25 mouse cellular contexts compared by ENCODE assay signal in the genomic region with DNA sequence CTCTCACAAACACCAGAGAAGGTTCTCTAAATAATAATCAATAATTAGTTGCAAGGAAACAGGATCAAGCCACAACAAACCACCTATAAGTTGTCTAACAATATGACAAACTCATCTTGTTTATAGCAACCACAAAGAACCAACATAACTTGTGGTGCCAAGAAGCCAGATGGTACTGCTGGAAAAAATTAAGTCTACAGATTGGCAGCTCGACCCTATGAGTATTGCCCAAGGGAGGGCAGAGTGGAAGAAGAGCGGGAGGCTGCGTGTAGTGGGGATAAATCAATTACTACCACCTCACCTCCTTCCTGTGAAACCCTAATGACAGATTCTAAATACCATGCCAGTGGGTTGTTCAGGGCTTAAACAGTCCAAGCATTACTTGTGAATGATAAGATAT. TPM values are rescaled to one million over a fixed set of nuclear protein-coding genes. Genes with fewer than 3 reads are reported as not detected.
A peak's percentile ranks its signal among the peaks of the same experiment; 100 is the strongest.
DNase-seq lines count a peak whose midpoint lies in the region; ATAC-seq lines count a peak whose summit lies in the region.
"Had no signal": no experiment of that assay in that cellular context is flagged by ENCODE, and none has a peak within 500 bp of the region (broad histone marks: within the 10 kb centered on the region; RNA-seq: fewer than 3 reads in every experiment).

No protein-coding gene starts in this region.

- peak; percentile 62 for DNase-seq in forebrain, embryonic 14.5 days (ENCODE audit: low spot score)
- DNase-seq in forebrain, embryonic 10.5 days (ENCODE audit: extremely low spot score, low spot score): no peak
- peak; percentile 69 for DNase-seq in left cerebral cortex, postnatal 4 days
- DNase-seq in left cerebral cortex, postnatal 36 days (ENCODE audit: low spot score in 2 of 2): no peak
- DNase-seq in retina, postnatal 1 day: peak; percentile 11
- DNase-seq in retina, embryonic 14.5 days (ENCODE audit: low spot score): no peak
- DNase-seq: adrenal gland, adult 8-10 months; cerebellum, adult 11 months; cerebellum, adult 9-11 months; gastrocnemius, postnatal 14 days; heart, postnatal 36 days; kidney, adult 18-20 months; kidney, postnatal 25 days; lung, postnatal 14 days; midbrain, embryonic 14.5 days; right cerebral cortex, postnatal 14 days; thymus, postnatal 4 days had no signal

- 47% methylated on average over 3 of the region's 3 CpGs for WGBS in forebrain, embryonic 14.5 days
- 77% methylated on average over 3 of the region's 3 CpGs for WGBS in forebrain, embryonic 10.5 days
- WGBS in heart, embryonic 12.5 days: 78% methylated on average over 3 of the region's 3 CpGs

- H3K9me3 ChIP-seq in forebrain, embryonic 14.5 days (replicated peaks; ENCODE audit: control insufficient read depth, low read length): no peaks in the 10 kb centered on the region
- H3K9me3 ChIP-seq in forebrain, embryonic 10.5 days: no peaks in the 10 kb centered on the region
- H3K9me3 ChIP-seq in heart, embryonic 12.5 days (replicated peaks): no peaks in the 10 kb centered on the region
- H3K9me3 ChIP-seq: heart, embryonic 10.5 days; hindbrain, embryonic 13.5 days; kidney, embryonic 15.5 days; limb, embryonic 13.5 days; neural tube, embryonic 13.5 days had no signal

- H3K4me2 ChIP-seq in forebrain, embryonic 14.5 days (ENCODE audit: low read length): no peak overlapping the region
- no peak overlapping the region for H3K4me2 ChIP-seq in heart, embryonic 12.5 days
- H3K4me2 ChIP-seq: hindbrain, embryonic 13.5 days; kidney, embryonic 15.5 days; limb, embryonic 13.5 days; liver, embryonic 11.5 days; neural tube, embryonic 13.5 days had no signal

- H3K4me1 ChIP-seq in forebrain, embryonic 14.5 days (ENCODE audit: control insufficient read depth, insufficient read depth, low read length): no peaks in the 10 kb centered on the region
- peaks cover 5% of the 10 kb centered on the region for H3K4me1 ChIP-seq in forebrain, embryonic 10.5 days
- H3K4me1 ChIP-seq in heart, embryonic 12.5 days (replicated peaks): no peaks in the 10 kb centered on the region
- H3K4me1 ChIP-seq: heart, embryonic 10.5 days; limb, embryonic 13.5 days had no signal

- H3K4me3 ChIP-seq in forebrain, embryonic 14.5 days (ENCODE audit: low read depth, low read length): no peak overlapping the region
- no peak overlapping the region for H3K4me3 ChIP-seq in forebrain, embryonic 10.5 days
- H3K4me3 ChIP-seq in heart, embryonic 12.5 days: no peak overlapping the region
- H3K4me3 ChIP-seq: heart, embryonic 10.5 days; hindbrain, embryonic 13.5 days; kidney, embryonic 15.5 days; limb, embryonic 13.5 days; neural tube, embryonic 13.5 days had no signal

- H3K27ac ChIP-seq in forebrain, embryonic 14.5 days (ENCODE audit: low read depth, low read length): no peak overlapping the region
- H3K27ac ChIP-seq in forebrain, embryonic 10.5 days: no peak overlapping the region
- H3K27ac ChIP-seq in heart, embryonic 12.5 days (ENCODE audit: poor library complexity, severe bottlenecking): no peak overlapping the region
- H3K27ac ChIP-seq: heart, embryonic 10.5 days; hindbrain, embryonic 13.5 days; kidney, embryonic 15.5 days; limb, embryonic 13.5 days; neural tube, embryonic 13.5 days had no signal

- intact Hi-C loops in left cerebral cortex, postnatal 4 days (cut with DNase I): no loop called here
- intact Hi-C loops in left cerebral cortex, postnatal 36 days (cut with DNase I): no loop called here

- no peaks in the 10 kb centered on the region for H3K27me3 ChIP-seq in forebrain, embryonic 14.5 days (replicated peaks; ENCODE audit: control insufficient read depth, insufficient read depth, low read length)
- H3K27me3 ChIP-seq in forebrain, embryonic 10.5 days (ENCODE audit: poor library complexity, severe bottlenecking): no peaks in the 10 kb centered on the region
- H3K27me3 ChIP-seq in heart, embryonic 12.5 days (replicated peaks): no peaks in the 10 kb centered on the region
- H3K27me3 ChIP-seq: hindbrain, embryonic 13.5 days; kidney, embryonic 15.5 days; limb, embryonic 13.5 days; neural tube, embryonic 13.5 days had no signal

- ATAC-seq in forebrain, embryonic 14.5 days: no peak
- no peak for ATAC-seq in heart, embryonic 12.5 days (ENCODE audit: insufficient number of reproducible peaks, low FRiP score)
- ATAC-seq: CD4-positive, CD25-positive, alpha-beta regulatory T cell, adult 4 months had no signal

- H3K36me3 ChIP-seq in forebrain, embryonic 14.5 days (ENCODE audit: control insufficient read depth, insufficient read depth, low read length): no peaks in the 10 kb centered on the region
- no peaks in the 10 kb centered on the region for H3K36me3 ChIP-seq in forebrain, embryonic 10.5 days (replicated peaks)
- H3K36me3 ChIP-seq in heart, embryonic 12.5 days: no peaks in the 10 kb centered on the region
- H3K36me3 ChIP-seq: heart, embryonic 10.5 days; hindbrain, embryonic 13.5 days; kidney, embryonic 15.5 days; limb, embryonic 13.5 days; neural tube, embryonic 13.5 days had no signal

- H3K9ac ChIP-seq in forebrain, embryonic 14.5 days (ENCODE audit: low read length): no peak overlapping the region
- H3K9ac ChIP-seq in heart, embryonic 12.5 days: no peak overlapping the region
- H3K9ac ChIP-seq: hindbrain, embryonic 13.5 days; kidney, embryonic 15.5 days; limb, embryonic 13.5 days; neural tube, embryonic 13.5 days had no signal

RNA-seq across cellular contexts. Expression of gene Skap2, which starts 34.7 kb away (rescaled TPM):
- 5.7 and 7.3 TPM in 2 replicates for polyA plus RNA-seq in forebrain, embryonic 14.5 days (2014; fragmentation: Nextera tagmentation; extraction: Ambion mirVana)
- 7.7 and 9.0 TPM in 2 replicates for polyA plus RNA-seq in forebrain, embryonic 10.5 days (2016; fragmentation: Nextera tagmentation; extraction: Ambion mirVana)
- 1 to 10 TPM; 4.5 to 4.9 TPM for total RNA-seq in left cerebral cortex, postnatal 4 days (2021)
- 10 to 100 TPM in 1 of 2 experiments, 1 to 10 TPM in 1; 8.5 to 10.5 TPM for total RNA-seq in left cerebral cortex, postnatal 36 days (2021)
- 12.2 and 13.9 TPM in 2 replicates for polyA plus RNA-seq in heart, embryonic 12.5 days (2016; fragmentation: Nextera tagmentation; extraction: Ambion mirVana)

Comparison
In these comparisons a context has a peak if more than half of its experiments do, and no peak if none do; other contexts are left out.
1. DNase-seq: peak in forebrain, embryonic 14.5 days (single experiment), left cerebral cortex, postnatal 4 days (single experiment) and retina, postnatal 1 day (single experiment); none in forebrain, embryonic 10.5 days (single experiment), left cerebral cortex, postnatal 36 days (0 of 2) and retina, embryonic 14.5 days (single experiment).